Mouse (Mus musculus): ENCODE data around the gene Dglucy.

The Dglucy gene

GRCm38 (mm10) chr12:100841211-100841792, 62.4 kb downstream of the Dglucy start:
- DNase-seq (ENCODE audit: low spot score in 2 of 2): peak; percentile 74 to 88

- DNase-seq (ENCODE audit: low spot score in 2 of 2): no peak
Measured at GRCm38 (mm10) chr12:100843171-100843570, 64.3 kb downstream of the Dglucy start.

DNA sequence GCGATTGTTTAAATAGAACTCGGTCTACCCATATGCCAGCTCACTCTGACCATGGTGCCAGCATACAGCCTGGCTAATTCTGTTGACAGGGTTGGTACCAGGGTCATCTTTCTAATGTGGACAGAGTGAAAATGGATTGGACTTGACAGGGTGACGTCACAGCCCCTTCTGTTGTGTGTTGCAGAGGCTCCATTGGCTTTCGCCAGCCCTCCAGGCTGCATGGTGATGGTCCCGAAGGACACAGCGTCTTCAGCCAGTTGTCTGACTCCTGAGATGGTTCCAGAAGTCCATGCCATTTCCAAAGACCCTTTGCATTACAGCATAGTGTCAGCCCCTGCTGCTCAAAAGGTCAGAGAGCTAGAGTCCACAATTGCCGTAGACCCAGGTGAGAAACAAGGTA, 65.7 kb downstream of the Dglucy start:
- no peak for DNase-seq (ENCODE audit: low spot score in 2 of 2)

DNA sequence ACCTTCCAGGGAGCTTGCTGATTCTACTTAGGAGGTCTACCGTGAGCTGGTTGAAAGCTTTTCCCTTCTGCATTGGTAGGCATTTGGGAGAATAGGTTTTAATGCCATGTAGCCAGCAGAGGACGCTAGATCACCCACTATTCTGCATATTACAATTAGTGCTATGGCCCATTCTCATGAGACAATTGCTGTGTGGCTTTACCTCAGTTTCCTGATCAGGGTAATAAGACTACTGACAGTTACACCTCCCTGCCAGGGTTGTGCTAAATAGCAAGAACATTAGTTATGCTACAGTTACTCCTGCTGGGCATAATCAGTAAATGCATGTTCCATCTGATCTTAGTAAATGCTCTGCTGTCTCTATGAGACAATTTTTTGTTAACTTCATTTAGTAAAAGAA, 67.0 kb downstream of the Dglucy start:
- no peak for DNase-seq (ENCODE audit: low spot score in 2 of 2)

- no peak for DNase-seq (ENCODE audit: low spot score in 2 of 2)
Measured at GRCm38 (mm10) chr12:100846566-100846965, 67.7 kb downstream of the Dglucy start.

- no peak for DNase-seq (ENCODE audit: low spot score in 2 of 2)
Measured at GRCm38 (mm10) chr12:100847437-100848080, 68.7 kb downstream of the Dglucy start.

GRCm38 (mm10) chr12:100849421-100850138, 70.7 kb downstream of the Dglucy start:
- DNase-seq (ENCODE audit: low spot score in 2 of 2): peak in 1 of 2 experiments; percentile 31

GRCm38 (mm10) chr12:100852370-100852769, 73.5 kb downstream of the Dglucy start:
- DNase-seq (ENCODE audit: low spot score in 2 of 2): no peak

GRCm38 (mm10) chr12:100856337-100856736, 77.5 kb downstream of the Dglucy start:
- no peak for DNase-seq (ENCODE audit: low spot score in 2 of 2)

GRCm38 (mm10) chr12:100857791-100858190, 78.9 kb downstream of the Dglucy start:
- DNase-seq (ENCODE audit: low spot score in 2 of 2): no peak

GRCm38 (mm10) chr12:100862272-100862671, 83.4 kb downstream of the Dglucy start:
- DNase-seq (ENCODE audit: low spot score in 2 of 2): no peak

- DNase-seq (ENCODE audit: low spot score in 2 of 2): no peak
Measured at GRCm38 (mm10) chr12:100862856-100863446, 84.1 kb downstream of the Dglucy start.

- DNase-seq (ENCODE audit: low spot score in 2 of 2): no peak
Measured at GRCm38 (mm10) chr12:100865072-100865471, 86.2 kb downstream of the Dglucy start.

DNA sequence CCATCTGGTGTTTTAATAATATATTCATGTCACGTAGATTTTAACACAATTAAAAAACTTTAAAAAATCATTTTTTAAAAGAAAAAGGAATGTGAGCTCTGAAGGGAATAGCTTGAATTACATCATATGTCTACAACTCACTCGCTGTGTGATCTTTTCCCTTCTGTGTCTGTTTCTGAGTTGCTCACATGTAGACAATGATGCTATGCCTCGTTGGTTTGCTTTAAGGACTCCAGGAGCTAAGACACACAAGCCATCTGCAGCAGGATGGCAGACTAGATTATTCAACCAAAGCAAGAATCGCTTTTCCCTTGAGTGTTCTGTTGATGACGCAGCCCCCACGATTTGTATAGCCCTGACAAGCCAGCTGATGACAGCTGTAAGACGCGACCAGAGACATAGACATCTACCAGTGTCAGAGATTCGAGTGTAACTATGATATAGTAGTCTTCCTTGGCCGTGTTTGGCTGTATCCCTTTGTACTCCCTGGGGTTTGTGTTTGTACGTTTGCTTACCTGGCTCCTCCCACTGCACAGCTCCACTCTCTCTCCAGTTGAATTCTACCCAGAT, 86.7 kb downstream of the Dglucy start:
- DNase-seq (ENCODE audit: low spot score in 2 of 2): no peak

DNA sequence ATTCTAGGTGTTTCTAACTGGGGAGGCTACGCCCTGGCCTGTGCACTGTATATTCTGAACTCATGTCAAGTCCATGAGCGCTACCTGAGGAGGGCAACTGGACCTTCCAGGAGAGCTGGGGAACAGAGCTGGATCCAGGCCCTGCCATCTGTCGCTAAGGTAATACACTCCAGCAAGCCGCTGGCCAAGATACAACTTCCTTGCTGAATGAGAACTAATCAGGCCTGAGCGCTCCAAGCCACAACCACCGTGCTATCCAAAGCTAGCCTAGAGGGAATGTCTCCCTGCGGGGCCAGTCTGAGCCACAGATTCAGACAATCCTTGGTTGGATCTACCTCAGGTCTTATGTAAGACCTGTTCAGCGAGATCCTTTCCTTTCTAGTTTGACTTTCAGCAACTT, 88.2 kb downstream of the Dglucy start:
- peak in 1 of 2 experiments; percentile 39 for DNase-seq (ENCODE audit: low spot score in 2 of 2)

DNA sequence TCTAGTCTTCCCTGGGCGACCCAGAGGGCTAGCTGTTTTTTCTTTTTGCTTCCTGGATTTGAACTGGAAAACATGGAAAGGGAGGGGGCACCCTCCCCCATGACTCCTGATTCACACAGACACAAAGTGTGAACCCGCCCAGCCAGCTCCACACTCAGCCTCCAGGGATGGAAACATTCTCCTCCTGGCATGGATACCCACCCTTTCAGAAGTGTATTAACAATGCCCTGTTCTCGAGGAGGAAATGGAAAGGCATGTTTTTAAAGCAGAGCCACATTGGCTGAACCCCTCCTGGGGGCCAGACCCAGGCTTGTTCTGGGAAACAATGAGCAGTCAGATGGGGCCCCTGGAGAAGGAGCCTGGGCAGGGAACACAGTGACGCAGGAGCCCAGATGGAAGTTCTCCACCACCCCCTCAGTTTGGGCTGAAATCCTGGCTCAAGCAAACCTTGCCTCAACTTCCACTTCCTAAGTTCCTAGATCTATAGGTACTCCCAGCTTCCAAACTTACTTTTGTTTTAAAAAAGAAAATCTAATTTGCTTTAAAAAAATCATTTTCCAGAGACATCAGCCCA, 89.3 kb downstream of the Dglucy start:
- no peak for DNase-seq (ENCODE audit: low spot score in 2 of 2)

DNA sequence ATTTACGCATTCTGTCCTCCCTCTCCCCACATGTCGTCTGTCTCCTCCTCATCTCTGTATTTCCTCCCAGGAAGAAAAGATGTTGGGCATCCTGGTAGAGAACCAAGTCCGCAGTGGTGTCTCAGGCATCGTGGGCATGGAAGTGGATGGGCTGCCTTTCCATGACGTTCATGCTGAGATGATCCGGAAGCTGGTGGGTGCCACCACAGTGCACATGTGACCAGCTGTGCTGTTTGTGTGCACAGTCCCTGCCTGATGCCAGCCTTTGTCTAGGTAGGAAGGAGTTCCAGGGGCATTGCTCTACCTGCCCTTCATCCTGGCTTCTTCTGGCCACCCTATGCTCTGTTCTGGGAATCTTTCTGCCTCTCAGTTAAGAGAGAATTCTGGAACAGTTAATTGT, 92.4 kb downstream of the Dglucy start:
- DNase-seq (ENCODE audit: low spot score in 2 of 2): no peak

- DNase-seq (ENCODE audit: low spot score in 2 of 2): no peak
Measured at GRCm38 (mm10) chr12:100871841-100872240, 93.0 kb downstream of the Dglucy start.

GRCm38 (mm10) chr12:100873612-100874011, 94.8 kb downstream of the Dglucy start:
- DNase-seq (ENCODE audit: low spot score in 2 of 2): no peak

- DNase-seq (ENCODE audit: low spot score in 2 of 2): no peak
Measured at GRCm38 (mm10) chr12:100875553-100875952, 96.7 kb downstream of the Dglucy start.

GRCm38 (mm10) chr12:100875960-100876359, 97.1 kb downstream of the Dglucy start:
- no peak for DNase-seq (ENCODE audit: low spot score in 2 of 2)

GRCm38 (mm10) chr12:100877936-100878335, 99.1 kb downstream of the Dglucy start:
- no peak for DNase-seq (ENCODE audit: low spot score in 2 of 2)
